Mouse (Mus musculus) heart, embryonic 14.5 days (tissue): ENCODE data around the gene Olfr1393. TPM values are rescaled to one million over a fixed set of nuclear protein-coding genes. Genes with fewer than 3 reads are reported as not detected.

Experiments
- ATAC-seq: fragments of 200-750 bp; cut with Nextera tagmentation; 2 replicates; pipeline ENCODE4 v1.8.0; 2017; ENCODE audit warnings: low read depth, moderate TSS enrichment; ENCODE audit not compliant: insufficient number of reproducible peaks, insufficient read depth, low FRiP score
- H3K27ac ChIP-seq, 2 experiments: fragments of 200-500 bp in 1 of 2; fragments of 300-500 bp in 1 of 2; sonication (generic) in 1 of 2; replicated peaks in 1 of 2; 2 replicates each; pipeline ENCODE4 v1.5.1; 2012 to 2014; ENCODE audit warnings: low read depth in 2 of 2, low read length in 2 of 2, control low read depth in 1 of 2, mild to moderate bottlenecking in 1 of 2, mixed read lengths in 1 of 2; ENCODE audit not compliant: control insufficient read depth in 1 of 2, insufficient read depth in 1 of 2
- H3K27me3 ChIP-seq: fragments of 300-500 bp; sonication (generic); 2 replicates; pipeline ENCODE4 v1.6.1; 2014; ENCODE audit warnings: mild to moderate bottlenecking, low read length, control low read depth; ENCODE audit not compliant: control insufficient read depth, insufficient read depth
- H3K36me3 ChIP-seq: fragments of 300-500 bp; sonication (generic); 2 replicates; pipeline ENCODE4 v1.6.1; 2014; ENCODE audit warnings: mild to moderate bottlenecking, control low read depth, low read length, mixed read lengths; ENCODE audit not compliant: control insufficient read depth, insufficient read depth
- H3K4me1 ChIP-seq, 2 experiments: fragments of 200-500 bp in 1 of 2; fragments of 300-500 bp in 1 of 2; sonication (generic) in 1 of 2; 2 replicates each; pipeline ENCODE4 v1.6.1; 2012 to 2014; ENCODE audit warnings: low read length in 2 of 2, control low read depth in 1 of 2, mixed read lengths in 1 of 2; ENCODE audit not compliant: control insufficient read depth in 2 of 2, insufficient read depth in 2 of 2
- H3K4me2 ChIP-seq: fragments of 300-500 bp; sonication (generic); 2 replicates; pipeline ENCODE4 v1.6.1; 2014; ENCODE audit warnings: mild to moderate bottlenecking, low read length
- H3K4me3 ChIP-seq, 2 experiments: fragments of 200-500 bp in 1 of 2; fragments of 300-500 bp in 1 of 2; sonication (generic) in 1 of 2; 2 replicates each; pipeline ENCODE4 v1.5.1; 2012 to 2014; ENCODE audit warnings: low read length in 2 of 2, mild to moderate bottlenecking in 2 of 2, control low read depth in 1 of 2, low read depth in 1 of 2, moderate library complexity in 1 of 2; ENCODE audit not compliant: control insufficient read depth in 1 of 2, insufficient read depth in 1 of 2
- H3K9ac ChIP-seq: fragments of 300-500 bp; sonication (generic); 2 replicates; pipeline ENCODE4 v1.6.1; 2014; ENCODE audit warnings: mild to moderate bottlenecking, low read length
- H3K9me3 ChIP-seq: fragments of 300-500 bp; sonication (generic); 2 replicates; pipeline ENCODE4 v1.6.1; 2016; ENCODE audit warnings: low read length, control low read depth; ENCODE audit not compliant: control insufficient read depth
- WGBS: fragments of 180-500 bp; shearing (Covaris S2); extraction: QIAGEN DNeasy Blood & Tissue Kit; methylation state at CpG from one replicate; pipeline ENCODE4 v1.1.7; 2014; 5-methylcytosine and 5-hydroxymethylcytosine counted together
- polyA plus RNA-seq: library from polyadenylated mRNA; unstranded; fragments of >200 nt; fragmentation: Nextera tagmentation; extraction: Ambion mirVana; gene quantifications from 2 replicates; pipeline ENCODE4 v1.2.1, GENCODE M21; 2014

Gene Olfr1393
- polyA plus RNA-seq, 1 experiment from 2014 or later = 0.35 TPM

GRCm38 (mm10) chr11:49326726-49327125, 48.6 kb downstream of the Olfr1393 start:
- ATAC-seq = no peak
- WGBS = 70% methylated on average over 3 of the region's 3 CpGs
- Histone ChIP-seq H3K4me3 (no peak overlapping the region), H3K9me3 (no peaks in the 10 kb centered on the region), H3K36me3 (no peaks in the 10 kb centered on the region), H3K27ac (no peak overlapping the region), H3K4me2 (no peak overlapping the region), H3K4me1 (no peaks in the 10 kb centered on the region), H3K27me3 (no peaks in the 10 kb centered on the region), H3K9ac (no peak overlapping the region)

- Histone ChIP-seq H3K27me3 (no peaks in the 10 kb centered on the region), H3K9me3 (no peaks in the 10 kb centered on the region), H3K4me1 (no peaks in the 10 kb centered on the region), H3K9ac (no peak overlapping the region), H3K36me3 (no peaks in the 10 kb centered on the region), H3K27ac (no peak overlapping the region), H3K4me2 (no peak overlapping the region), H3K4me3 (no peak overlapping the region)
- WGBS = 48% methylated on average over 1 of the region's 1 CpGs
- ATAC-seq = no peak
Measured at GRCm38 (mm10) chr11:49329686-49330085, 51.6 kb downstream of the Olfr1393 start.

Other genes with a start within 250 kb of the Olfr1393 start
- 0.26 and 1.00 TPM in 2 replicates for gene 9930111J21Rik2, start 227.1 kb upstream of the Olfr1393 start, polyA plus RNA-seq
- gene Tgtp2, start 214.1 kb upstream of the Olfr1393 start, polyA plus RNA-seq = 0.09 TPM in 1 of 2 replicates, not detected in the other
- gene Ifi47, start 201.7 kb upstream of the Olfr1393 start, polyA plus RNA-seq = 0.98 and 1.3 TPM in 2 replicates
- gene Olfr1396, start 163.4 kb upstream of the Olfr1393 start, polyA plus RNA-seq = not detected in 2 replicates
- not detected in 2 replicates for gene Olfr1395, start 136.0 kb upstream of the Olfr1393 start, polyA plus RNA-seq
- gene Olfr1394, start 123.9 kb upstream of the Olfr1393 start, polyA plus RNA-seq = not detected in 2 replicates
- gene Btnl9, start 91.1 kb upstream of the Olfr1393 start, polyA plus RNA-seq = 4.4 and 5.9 TPM in 2 replicates
- gene Zfp62, start 75.0 kb upstream of the Olfr1393 start, polyA plus RNA-seq = 30.3 and 32.2 TPM in 2 replicates
- 38.3 and 43.5 TPM in 2 replicates for gene Mgat1, start 34.1 kb upstream of the Olfr1393 start, polyA plus RNA-seq
- gene Olfr1392, start 7.0 kb downstream of the Olfr1393 start, polyA plus RNA-seq = not detected in 2 replicates
- not detected in 2 replicates for gene Olfr10, start 26.4 kb downstream of the Olfr1393 start, polyA plus RNA-seq
- gene Olfr1391, start 44.4 kb downstream of the Olfr1393 start, polyA plus RNA-seq = not detected in 2 replicates
- not detected in 2 replicates for gene Olfr1390, start 56.9 kb downstream of the Olfr1393 start, polyA plus RNA-seq
- gene Olfr1389, start 144.8 kb downstream of the Olfr1393 start, polyA plus RNA-seq = not detected in 2 replicates
- not detected in 2 replicates for gene Olfr1388, start 158.3 kb downstream of the Olfr1393 start, polyA plus RNA-seq
- not detected in 2 replicates for gene Olfr1387, start 177.0 kb downstream of the Olfr1393 start, polyA plus RNA-seq
- gene Olfr1386, start 186.7 kb downstream of the Olfr1393 start, polyA plus RNA-seq = not detected in 2 replicates
- gene Olfr1385, start 210.8 kb downstream of the Olfr1393 start, polyA plus RNA-seq = not detected in 2 replicates
- not detected in 2 replicates for gene Olfr1384, start 228.4 kb downstream of the Olfr1393 start, polyA plus RNA-seq
- gene Olfr1383, start 241.3 kb downstream of the Olfr1393 start, polyA plus RNA-seq = not detected in 2 replicates
- gene Olfr1382, start 249.9 kb downstream of the Olfr1393 start, polyA plus RNA-seq = not detected in 2 replicates